Mouse (Mus musculus) leukemia stem cell, adult 10-12 weeks (primary cell): ENCODE results near the gene Vsig8. TPM values are rescaled to one million over a fixed set of nuclear protein-coding genes. Genes with fewer than 3 reads are reported as not detected.

ENCODE experiments used
- polyA plus RNA-seq: library from polyadenylated mRNA; stranded (reverse); fragments of >175 nt; gene quantifications from 2 replicates; pipeline ENCODE4 v1.2.3, GENCODE M21; 2012; ENCODE audit warnings: low replicate concordance

The Vsig8 gene
- polyA plus RNA-seq: not detected in 2 replicates

GRCm38 (mm10) chr1:172555638-172556037, at the start of gene Vsig8:
Vsig8 (plus strand) TSS chr1:172555938.

GRCm38 (mm10) chr1:172520576-172521440, 34.9 kb upstream of the Vsig8 start, which contains the start of gene Cfap45:
Cfap45 (plus strand) TSS chr1:172520801.

GRCm38 (mm10) chr1:172590385-172590784, 34.6 kb downstream of the Vsig8 start, which contains the start of gene Slamf8:
Slamf8 (minus strand) TSS chr1:172590568.

DNA sequence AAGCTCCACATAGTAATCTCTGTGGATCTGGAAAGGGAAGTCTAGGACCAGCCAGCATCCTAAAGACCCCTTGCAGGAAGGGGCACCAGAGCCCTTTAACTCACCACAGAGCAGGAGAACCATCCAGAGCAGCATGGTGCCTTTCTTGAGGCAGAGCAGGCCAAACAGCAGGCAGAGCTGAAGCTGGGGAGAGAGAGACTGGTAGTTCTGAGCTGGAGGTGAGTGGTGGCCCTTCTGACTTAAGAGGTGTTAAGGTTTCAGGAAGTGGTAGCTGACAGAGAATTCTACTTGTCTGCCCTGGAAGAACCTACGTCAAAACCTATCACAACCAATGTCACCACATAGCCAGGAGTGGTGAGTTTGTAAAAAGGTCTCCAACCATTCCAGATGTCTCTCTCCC, 46.6 kb downstream of the Vsig8 start, which contains the start of gene Fcrl6:
Fcrl6 (minus strand) TSS at position 226 of the 400 bp plus-strand sequence.

Other genes with a start within 250 kb of the Vsig8 start
- 0.41 and 0.50 TPM in 2 replicates for gene Kcnj9, start 226.6 kb upstream of the Vsig8 start, polyA plus RNA-seq
- 5.6 and 7.3 TPM in 2 replicates for gene Kcnj10, start 214.7 kb upstream of the Vsig8 start, polyA plus RNA-seq
- 22.4 and 24.1 TPM in 2 replicates for gene Pigm, start 179.4 kb upstream of the Vsig8 start, polyA plus RNA-seq
- gene Slamf9, start 80.6 kb upstream of the Vsig8 start, polyA plus RNA-seq: 0.36 TPM in 1 of 2 replicates, not detected in the other
- 1.7 and 2.2 TPM in 2 replicates for gene Igsf9, start 74.2 kb upstream of the Vsig8 start, polyA plus RNA-seq
- 55.1 and 658 TPM in 2 replicates for gene Tagln2, start 55.9 kb upstream of the Vsig8 start, polyA plus RNA-seq
- 0.28 TPM in 1 of 2 replicates, not detected in the other for gene Cfap45, start 35.1 kb upstream of the Vsig8 start, polyA plus RNA-seq
- gene Slamf8, start 34.6 kb downstream of the Vsig8 start, polyA plus RNA-seq: 0.55 and 0.61 TPM in 2 replicates
- gene Fcrl6, start 46.6 kb downstream of the Vsig8 start, polyA plus RNA-seq: not detected in 2 replicates
- gene Dusp23, start 77.0 kb downstream of the Vsig8 start, polyA plus RNA-seq: 0.99 and 2.1 TPM in 2 replicates
- not detected in 2 replicates for gene Crp, start 142.1 kb downstream of the Vsig8 start, polyA plus RNA-seq